Mouse (Mus musculus) G1E (cell line): ENCODE data around the gene U90926.

Source experiments
- CTCF ChIP-seq: IDR thresholded peaks from 2 replicates; pipeline ENCODE4 v1.5.1; 2012; ENCODE audit warnings: low read depth, low read length, inconsistent platforms, mixed read lengths
- GATA1 ChIP-seq: IDR thresholded peaks from 2 replicates; pipeline ENCODE4 v1.6.1; 2012; ENCODE audit warnings: borderline replicate concordance, low read length, inconsistent platforms, mixed read lengths
- GATA2 ChIP-seq: IDR thresholded peaks from 2 replicates; pipeline ENCODE4 v1.6.1; 2012; ENCODE audit warnings: low read depth, low read length, inconsistent platforms, borderline replicate concordance
- POLR2AphosphoS5 ChIP-seq: IDR thresholded peaks from 2 replicates; pipeline ENCODE4 v1.6.1; 2012; ENCODE audit warnings: low read depth, low read length, inconsistent platforms; ENCODE audit not compliant: insufficient replicate concordance
- TAL1 ChIP-seq: conservative IDR thresholded peaks from 2 replicates; pipeline ENCODE4 v1.6.1; 2012; ENCODE audit warnings: low read depth, low read length, inconsistent platforms, mixed read lengths

- no peak for TF ChIP-seq GATA1
- no peak for TF ChIP-seq CTCF
- TF ChIP-seq POLR2AphosphoS5 = no peak
- no peak for TF ChIP-seq TAL1
- TF ChIP-seq GATA2 = no peak
Measured at GRCm38 (mm10) chr5:92205706-92206105, 9.5 kb downstream of the U90926 start.
